Mouse (Mus musculus) hindbrain, embryonic 11.5 days (tissue): ENCODE data around the gene Ddx39b. TPM values are rescaled to one million over a fixed set of nuclear protein-coding genes. Genes with fewer than 3 reads are reported as not detected.
"Not testable (repeated sequence)": the region's sequence is repeated elsewhere in the genome, so short reads cannot be mapped to it uniquely, and the experiment has no call there.

Source experiments
- ATAC-seq: fragments of 200-750 bp; cut with Nextera tagmentation; 2 replicates; pipeline ENCODE4 v1.8.0; 2017; ENCODE audit warnings: mild to moderate bottlenecking, moderate TSS enrichment, moderate library complexity; ENCODE audit not compliant: low FRiP score
- DNase-seq: peaks from one replicate; pipeline ENCODE4 v3.0.0-alpha.2; 2015; ENCODE audit warnings: low spot score
- H3K27ac ChIP-seq: fragments of 300-500 bp; sonication (generic); 2 replicates; pipeline ENCODE4 v1.5.1; 2014; ENCODE audit warnings: mild to moderate bottlenecking, low read depth, low read length
- H3K27me3 ChIP-seq: fragments of 300-500 bp; sonication (generic); 2 replicates; pipeline ENCODE4 v1.6.1; 2014; ENCODE audit warnings: mild to moderate bottlenecking, low read length, moderate library complexity, mixed read lengths; ENCODE audit not compliant: control insufficient read depth, insufficient read depth
- H3K36me3 ChIP-seq: fragments of 300-500 bp; sonication (generic); 2 replicates; pipeline ENCODE4 v1.6.1; 2014; ENCODE audit warnings: mild to moderate bottlenecking, low read length, moderate library complexity, mixed read lengths; ENCODE audit not compliant: control insufficient read depth, insufficient read depth
- H3K4me1 ChIP-seq: fragments of 300-500 bp; sonication (generic); replicated peaks from 2 replicates; pipeline ENCODE4 v1.6.1; 2014; ENCODE audit warnings: low read length, mixed read lengths; ENCODE audit not compliant: control insufficient read depth, insufficient read depth
- H3K4me2 ChIP-seq: fragments of 300-500 bp; sonication (generic); replicated peaks from 2 replicates; pipeline ENCODE4 v1.6.1; 2014; ENCODE audit warnings: mild to moderate bottlenecking, low read depth, low read length
- H3K4me3 ChIP-seq: fragments of 300-500 bp; sonication (generic); 2 replicates; pipeline ENCODE4 v1.5.1; 2014; ENCODE audit warnings: low read depth, low read length
- H3K9ac ChIP-seq: fragments of 300-500 bp; sonication (generic); 2 replicates; pipeline ENCODE4 v1.6.1; 2014; ENCODE audit warnings: low read depth, low read length
- H3K9me3 ChIP-seq: fragments of 300-500 bp; sonication (generic); 2 replicates; pipeline ENCODE4 v1.6.1; 2016; ENCODE audit warnings: low read length; ENCODE audit not compliant: control insufficient read depth
- WGBS: fragments of 180-500 bp; shearing (Covaris S2); extraction: QIAGEN DNeasy Blood & Tissue Kit; methylation state at CpG from one replicate; pipeline ENCODE4 v1.1.7; 2014; 5-methylcytosine and 5-hydroxymethylcytosine counted together
- polyA plus RNA-seq: library from polyadenylated mRNA; unstranded; fragments of >200 nt; fragmentation: Nextera tagmentation; extraction: Ambion mirVana; gene quantifications from 2 replicates; pipeline ENCODE4 v1.2.1, GENCODE M21; 2014

Gene Ddx39b
- polyA plus RNA-seq, 1 experiment from 2014 or later = 633 TPM

GRCm38 (mm10) chr17:35225456-35225855, 16.1 kb upstream of the Ddx39b start:
- Histone ChIP-seq H3K27me3 (no peaks in the 10 kb centered on the region), H3K4me1 (no peaks in the 10 kb centered on the region), H3K36me3 (0 out of 2 replicates have a peak, but pooled peaks cover 5% of the 10 kb centered on the region), H3K4me3 (no peak overlapping the region), H3K27ac (no peak overlapping the region), H3K4me2 (no peak overlapping the region), H3K9ac (no peak overlapping the region), H3K9me3 (no peaks in the 10 kb centered on the region)
- 92% methylated on average over 5 of the region's 5 CpGs for WGBS
- ATAC-seq (no peak), DNase-seq (no peak)

GRCm38 (mm10) chr17:35226561-35227046, 14.9 kb upstream of the Ddx39b start:
- Histone ChIP-seq H3K4me3 (no peak overlapping the region), H3K9ac (no peak overlapping the region), H3K4me1 (no peaks in the 10 kb centered on the region), H3K27me3 (no peaks in the 10 kb centered on the region), H3K36me3 (0 out of 2 replicates have a peak, but pooled peaks cover 5% of the 10 kb centered on the region), H3K4me2 (no peak overlapping the region), H3K9me3 (no peaks in the 10 kb centered on the region), H3K27ac (no peak overlapping the region)
- DNase-seq (no peak), ATAC-seq (no peak)
- WGBS = 89% methylated on average over 14 of the region's 14 CpGs

GRCm38 (mm10) chr17:35231022-35231421, 10.5 kb upstream of the Ddx39b start:
- DNase-seq (no peak), ATAC-seq (no peak)
- WGBS = 92% methylated on average over 10 of the region's 10 CpGs
- Histone ChIP-seq H3K4me3 (no peak overlapping the region), H3K9ac (no peak overlapping the region), H3K27me3 (no peaks in the 10 kb centered on the region), H3K36me3 (no peaks in the 10 kb centered on the region), H3K9me3 (no peaks in the 10 kb centered on the region), H3K4me2 (no peak overlapping the region), H3K4me1 (no peaks in the 10 kb centered on the region), H3K27ac (no peak overlapping the region)

GRCm38 (mm10) chr17:35232043-35232442, 9.5 kb upstream of the Ddx39b start:
- WGBS = 14% methylated on average over 12 of the region's 12 CpGs

GRCm38 (mm10) chr17:35232659-35233058, 8.9 kb upstream of the Ddx39b start:
- H3K9ac ChIP-seq = no peak overlapping the region
- H3K4me2 ChIP-seq = no peak overlapping the region
- H3K36me3 ChIP-seq = no peaks in the 10 kb centered on the region
- H3K4me1 ChIP-seq = 0 out of 2 replicates have a peak, but pooled peaks cover 3% of the 10 kb centered on the region
- no peak overlapping the region for H3K27ac ChIP-seq
- DNase-seq = no peak
- 93% methylated on average over 5 of the region's 5 CpGs for WGBS
- H3K9me3 ChIP-seq = no peaks in the 10 kb centered on the region
- no peaks in the 10 kb centered on the region for H3K27me3 ChIP-seq
- H3K4me3 ChIP-seq = no peak overlapping the region
- no peak for ATAC-seq

More at GRCm38 (mm10) chr17:35232043-35232442, 9.5 kb upstream of the Ddx39b start:
- Histone ChIP-seq H3K36me3 (no peaks in the 10 kb centered on the region), H3K4me2 (no peak overlapping the region), H3K27me3 (no peaks in the 10 kb centered on the region), H3K4me3 (no peak overlapping the region), H3K4me1 (0 out of 2 replicates have a peak, but pooled peaks cover 3% of the 10 kb centered on the region), H3K9me3 (no peaks in the 10 kb centered on the region), H3K27ac (no peak overlapping the region), H3K9ac (no peak overlapping the region)
- no peak for ATAC-seq
- peak; percentile 94 for DNase-seq

- Histone ChIP-seq H3K27ac (no peak within 1 kb of the TSS), H3K4me2 (0 out of 2 replicates have a peak within 1 kb of the TSS, but pooled peaks have one; percentile 79), H3K4me3 (peak within 1 kb of the TSS; percentile 46), H3K4me1 (0 out of 2 replicates have a peak, but pooled peaks cover 3% of the 10 kb centered on the region), H3K36me3 (no peaks in the 10 kb centered on the region), H3K9me3 (no peaks in the 10 kb centered on the region), H3K9ac (no peak within 1 kb of the TSS), H3K27me3 (no peaks in the 10 kb centered on the region)
- no peak for DNase-seq
- no peak for ATAC-seq
- 86% methylated on average over 18 of the region's 18 CpGs for WGBS
These were observed 8.2 kb upstream of the Ddx39b start, which contains the start of gene Atp6v1g2 for GRCm38 (mm10) chr17:35233114-35233980. Atp6v1g2 (plus strand) TSS chr17:35233660.

GRCm38 (mm10) chr17:35234090-35234489, 7.5 kb upstream of the Ddx39b start:
- not testable (repeated sequence) for H3K4me2 ChIP-seq, H3K4me1 ChIP-seq, H3K4me3 ChIP-seq, ATAC-seq, DNase-seq, H3K9me3 ChIP-seq, H3K27ac ChIP-seq, H3K27me3 ChIP-seq, H3K36me3 ChIP-seq, H3K9ac ChIP-seq
- 92% methylated on average over 7 of the region's 7 CpGs for WGBS

GRCm38 (mm10) chr17:35234903-35235302, 6.6 kb upstream of the Ddx39b start:
- no peaks in the 10 kb centered on the region for H3K36me3 ChIP-seq
- ATAC-seq (peak; percentile 20; the same call in 1 of the 2 replicates), DNase-seq (peak; percentile 68)
- peak overlapping the region; percentile 87 for H3K9ac ChIP-seq
- H3K4me1 ChIP-seq = 0 out of 2 replicates have a peak, but pooled peaks cover 3% of the 10 kb centered on the region
- no peaks in the 10 kb centered on the region for H3K9me3 ChIP-seq
- peak overlapping the region; percentile 79 for H3K4me2 ChIP-seq
- H3K27me3 ChIP-seq = no peaks in the 10 kb centered on the region
- 6% methylated on average over 22 of the region's 31 CpGs for WGBS
- peak overlapping the region; percentile 46 for H3K4me3 ChIP-seq
- peak overlapping the region; percentile 86 for H3K27ac ChIP-seq
